Mouse (Mus musculus): Measurements from ENCODE around the gene Poc1a. TPM values are rescaled to one million over a fixed set of nuclear protein-coding genes. Genes with fewer than 3 reads are reported as not detected.

Gene Poc1a
- polyA plus RNA-seq, 1 experiment from 2014 or later, result 31.5 TPM

DNA sequence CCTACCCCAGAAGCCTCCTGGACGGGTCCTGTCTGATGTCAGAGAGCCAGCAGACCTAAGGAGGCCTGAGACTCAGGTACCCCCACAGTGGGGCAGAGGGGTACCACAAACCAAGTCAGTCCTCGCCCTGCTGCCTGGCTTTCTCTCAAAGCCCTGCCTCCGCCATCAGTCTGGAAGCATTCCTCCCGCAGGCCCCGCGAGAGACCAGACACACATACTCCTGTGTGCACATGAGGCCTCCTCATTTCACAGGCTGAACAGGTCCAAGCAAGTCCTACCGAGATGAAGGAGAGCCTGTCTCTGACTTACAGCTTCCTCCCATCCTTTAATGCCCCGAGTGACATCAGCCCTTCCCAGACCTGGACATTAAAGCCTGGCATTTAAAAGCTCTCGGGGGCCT, 97.9 kb downstream of the Poc1a start:
- H3K4me3 ChIP-seq (replicated peaks), result no peak overlapping the region
- H3K27ac ChIP-seq, result peak overlapping the region; percentile 8
- H3K9ac ChIP-seq (replicated peaks), result no peak overlapping the region
- no peaks in the 10 kb centered on the region for H3K9me3 ChIP-seq
- no peak overlapping the region for H3K4me2 ChIP-seq
- peaks cover 51% of the 10 kb centered on the region for H3K36me3 ChIP-seq
- 61% methylated on average over 9 of the region's 9 CpGs for WGBS
- peaks cover 39% of the 10 kb centered on the region for H3K4me1 ChIP-seq (replicated peaks)
- no peaks in the 10 kb centered on the region for H3K27me3 ChIP-seq
- no peak for ATAC-seq (ENCODE audit: insufficient number of reproducible peaks, insufficient read depth, low FRiP score, low TSS enrichment, low read depth)

DNA sequence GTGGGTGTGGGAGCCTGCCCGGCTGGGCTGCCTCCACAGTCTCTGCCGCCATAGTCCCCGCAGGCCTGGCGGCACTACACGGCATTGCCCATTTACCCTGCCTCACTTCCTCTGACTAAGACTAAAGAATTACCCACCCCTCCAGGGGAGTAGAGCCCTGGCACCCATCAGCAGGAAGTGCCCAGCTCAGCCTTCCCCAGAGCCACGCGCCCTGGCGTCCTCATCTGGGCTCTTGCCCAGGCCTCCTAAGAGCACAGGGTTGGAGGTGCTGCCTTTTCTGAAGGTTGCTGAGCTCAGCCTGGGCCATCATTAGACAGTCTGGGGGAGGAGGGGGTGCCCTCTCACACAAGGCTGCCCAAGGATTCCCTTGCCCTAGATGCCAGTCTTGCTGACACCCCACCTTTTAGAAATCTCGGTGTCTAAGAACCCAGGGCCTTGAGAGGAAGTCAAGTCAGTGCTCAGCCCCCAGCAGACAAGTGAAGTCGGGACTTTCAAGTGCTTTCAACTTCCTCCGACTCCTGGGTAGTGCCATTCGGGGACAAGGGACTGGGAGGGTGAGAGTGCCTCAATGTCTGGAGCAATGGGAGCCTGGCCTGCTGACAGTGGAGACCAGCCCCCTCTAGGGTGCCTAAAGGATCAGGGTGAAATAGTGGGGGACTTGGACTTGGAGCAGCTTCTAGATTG, 105.5 kb downstream of the Poc1a start:
- Histone ChIP-seq H3K4me1 (replicated peaks) (peaks cover 36% of the 10 kb centered on the region), H3K4me2 (no peak overlapping the region), H3K9ac (replicated peaks) (no peak overlapping the region), H3K4me3 (replicated peaks) (no peak overlapping the region), H3K27me3 (no peaks in the 10 kb centered on the region), H3K36me3 (no peaks in the 10 kb centered on the region), H3K9me3 (no peaks in the 10 kb centered on the region), H3K27ac (no peak overlapping the region)
- WGBS, result 86% methylated on average over 12 of the region's 12 CpGs
- no peak for ATAC-seq (ENCODE audit: insufficient number of reproducible peaks, insufficient read depth, low FRiP score, low TSS enrichment, low read depth)

DNA sequence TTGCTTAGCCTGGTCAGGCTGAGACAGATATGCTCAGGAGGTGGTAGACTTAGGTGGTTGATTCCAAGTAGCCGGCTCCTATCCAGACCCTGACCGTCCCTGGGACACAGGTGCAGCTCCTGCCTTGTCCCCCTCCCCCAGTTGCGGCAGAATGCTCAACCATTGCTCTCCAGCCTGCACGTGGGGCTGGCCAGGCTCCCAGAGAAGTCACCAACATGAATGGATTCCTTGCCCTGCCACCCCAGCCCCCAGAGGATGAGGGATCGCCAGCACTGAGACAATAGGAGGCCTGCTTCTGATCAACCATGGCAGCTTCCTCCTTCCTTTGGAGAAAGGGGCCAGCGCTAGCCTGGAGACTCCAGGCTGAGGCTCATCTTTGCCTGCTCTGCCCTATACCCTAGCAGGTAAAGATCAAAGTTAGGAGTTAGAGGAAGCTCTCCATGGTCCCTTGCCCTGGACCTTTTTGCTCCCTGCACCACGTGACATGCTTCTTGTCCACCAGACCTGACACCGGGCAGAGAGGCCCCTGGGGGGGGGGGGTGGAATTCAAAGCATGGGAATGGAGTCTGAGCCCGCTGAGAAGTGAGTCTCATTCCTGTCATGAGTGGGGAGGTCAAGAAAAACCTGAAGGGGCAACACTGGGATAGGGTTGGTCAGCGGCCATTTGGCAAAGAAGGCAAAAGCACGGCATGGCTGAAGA, 112.1 kb downstream of the Poc1a start:
- no peak overlapping the region for H3K4me3 ChIP-seq (replicated peaks)
- peaks cover 23% of the 10 kb centered on the region for H3K4me1 ChIP-seq (replicated peaks)
- no peak overlapping the region for H3K9ac ChIP-seq (replicated peaks)
- H3K27ac ChIP-seq, result no peak overlapping the region
- no peak for ATAC-seq (ENCODE audit: insufficient number of reproducible peaks, insufficient read depth, low FRiP score, low TSS enrichment, low read depth)
- no peaks in the 10 kb centered on the region for H3K36me3 ChIP-seq
- no peak overlapping the region for H3K4me2 ChIP-seq
- no peaks in the 10 kb centered on the region for H3K9me3 ChIP-seq
- WGBS, result 70% methylated on average over 11 of the region's 11 CpGs
- H3K27me3 ChIP-seq, result no peaks in the 10 kb centered on the region

DNA sequence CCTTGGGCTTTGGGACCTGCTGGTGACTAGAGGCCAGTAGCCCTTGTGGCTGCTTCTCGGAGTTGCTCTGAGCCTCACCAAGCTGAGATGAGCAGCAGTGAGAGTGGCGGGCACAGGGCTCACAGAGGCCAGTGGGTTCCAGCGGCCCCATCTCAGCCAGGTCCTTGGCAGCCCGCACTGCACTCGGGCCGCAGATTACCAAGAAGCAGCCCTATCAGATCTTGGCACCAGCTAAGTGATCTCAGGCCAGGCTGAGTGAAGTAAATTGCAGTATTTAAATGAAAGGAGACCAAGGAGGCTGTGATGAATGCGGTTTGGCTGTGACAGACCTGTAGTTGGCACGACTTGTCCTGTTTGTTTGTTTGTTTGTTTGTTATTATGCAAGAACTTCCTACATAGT, 112.7 kb downstream of the Poc1a start:
- H3K27me3 ChIP-seq, result no peaks in the 10 kb centered on the region
- no peak overlapping the region for H3K4me2 ChIP-seq
- no peak overlapping the region for H3K27ac ChIP-seq
- WGBS, result 92% methylated on average over 8 of the region's 8 CpGs
- H3K9me3 ChIP-seq, result no peaks in the 10 kb centered on the region
- H3K36me3 ChIP-seq, result no peaks in the 10 kb centered on the region
- H3K9ac ChIP-seq (replicated peaks), result no peak overlapping the region
- peaks cover 23% of the 10 kb centered on the region for H3K4me1 ChIP-seq (replicated peaks)
- H3K4me3 ChIP-seq (replicated peaks), result no peak overlapping the region
- ATAC-seq (ENCODE audit: insufficient number of reproducible peaks, insufficient read depth, low FRiP score, low TSS enrichment, low read depth), result no peak

DNA sequence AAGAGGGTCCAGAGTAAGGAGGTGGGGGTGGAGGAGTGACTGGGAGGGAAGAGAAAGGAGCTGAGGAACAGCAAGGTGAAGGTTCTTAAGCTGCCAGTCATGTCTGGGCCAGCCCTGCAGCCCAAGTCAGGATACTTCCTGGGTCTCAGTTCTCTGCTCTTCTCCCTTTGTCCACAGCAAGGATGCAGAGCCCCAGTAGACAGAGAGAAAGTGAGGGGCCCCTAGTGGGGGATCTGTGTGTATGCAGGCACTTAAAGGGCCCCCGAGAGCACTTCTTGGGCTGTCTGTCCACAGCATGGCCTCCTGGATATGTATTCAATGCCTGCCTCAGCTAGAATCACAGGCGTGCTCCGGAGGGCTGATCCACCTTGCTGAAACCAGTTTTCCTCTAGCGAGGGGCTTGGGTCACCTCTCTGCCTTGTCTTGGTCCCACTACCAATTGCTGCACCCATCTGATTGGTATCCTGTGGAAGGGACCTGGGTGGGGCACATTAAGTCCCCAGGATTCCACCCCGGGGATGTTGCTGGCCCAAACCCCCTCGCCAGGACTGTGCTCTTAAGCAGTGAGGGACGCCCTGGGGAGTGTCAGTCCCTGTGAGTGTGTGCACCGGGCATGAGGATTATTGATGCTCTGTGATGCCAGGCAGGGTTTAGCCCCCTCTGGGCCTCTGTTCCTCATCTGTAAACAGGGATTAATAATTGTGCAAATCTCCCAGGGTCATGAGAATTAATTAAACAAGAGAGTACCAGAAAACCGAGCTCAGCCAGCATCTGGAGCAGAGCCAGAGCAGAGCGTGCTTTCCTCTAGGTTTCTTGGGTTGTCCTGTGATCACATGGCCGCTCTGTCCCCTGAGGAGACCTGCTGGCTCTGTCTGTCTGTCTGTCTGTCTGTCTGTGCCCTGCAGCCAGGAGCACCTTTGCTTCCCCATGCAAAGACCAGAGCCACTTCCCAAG, 114.1 kb downstream of the Poc1a start:
- H3K27me3 ChIP-seq, result no peaks in the 10 kb centered on the region
- 57% methylated on average over 11 of the region's 11 CpGs for WGBS
- peak overlapping the region; percentile 37 for H3K9ac ChIP-seq (replicated peaks)
- H3K27ac ChIP-seq, result peak overlapping the region; percentile 4; the same call in 1 of the 2 replicates
- no peaks in the 10 kb centered on the region for H3K9me3 ChIP-seq
- ATAC-seq (ENCODE audit: insufficient number of reproducible peaks, insufficient read depth, low FRiP score, low TSS enrichment, low read depth), result no peak
- H3K4me2 ChIP-seq, result no peak overlapping the region
- no peak overlapping the region for H3K4me3 ChIP-seq (replicated peaks)
- H3K4me1 ChIP-seq (replicated peaks), result peaks cover 30% of the 10 kb centered on the region
- no peaks in the 10 kb centered on the region for H3K36me3 ChIP-seq

DNA sequence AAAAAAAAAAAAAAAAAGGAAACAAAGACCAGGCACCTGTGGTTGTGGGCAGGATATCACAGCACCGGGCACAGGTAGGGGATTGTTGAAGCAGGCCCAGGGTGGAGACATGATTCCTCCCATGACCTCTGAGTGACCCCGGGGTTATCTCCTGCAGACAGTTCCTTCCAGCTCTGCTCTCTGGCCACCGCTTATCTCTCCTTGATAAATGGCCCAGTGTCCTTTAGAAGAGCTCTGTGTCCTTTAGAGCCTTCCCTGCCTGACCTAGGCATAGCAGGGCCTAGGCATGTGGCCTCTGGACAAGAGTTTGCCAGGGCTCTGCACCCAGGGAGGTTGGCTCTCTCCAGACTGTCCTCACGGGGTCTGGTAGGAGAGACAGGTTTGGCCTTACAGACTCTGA, 116.9 kb downstream of the Poc1a start:
- H3K36me3 ChIP-seq, result no peaks in the 10 kb centered on the region
- no peaks in the 10 kb centered on the region for H3K9me3 ChIP-seq
- H3K4me1 ChIP-seq (replicated peaks), result peaks cover 21% of the 10 kb centered on the region
- WGBS, result 67% methylated on average over 4 of the region's 4 CpGs
- ATAC-seq (ENCODE audit: insufficient number of reproducible peaks, insufficient read depth, low FRiP score, low TSS enrichment, low read depth), result no peak
- H3K4me3 ChIP-seq (replicated peaks), result no peak overlapping the region
- no peaks in the 10 kb centered on the region for H3K27me3 ChIP-seq
- H3K4me2 ChIP-seq, result no peak overlapping the region
- H3K9ac ChIP-seq (replicated peaks), result no peak overlapping the region
- H3K27ac ChIP-seq, result no peak overlapping the region

DNA sequence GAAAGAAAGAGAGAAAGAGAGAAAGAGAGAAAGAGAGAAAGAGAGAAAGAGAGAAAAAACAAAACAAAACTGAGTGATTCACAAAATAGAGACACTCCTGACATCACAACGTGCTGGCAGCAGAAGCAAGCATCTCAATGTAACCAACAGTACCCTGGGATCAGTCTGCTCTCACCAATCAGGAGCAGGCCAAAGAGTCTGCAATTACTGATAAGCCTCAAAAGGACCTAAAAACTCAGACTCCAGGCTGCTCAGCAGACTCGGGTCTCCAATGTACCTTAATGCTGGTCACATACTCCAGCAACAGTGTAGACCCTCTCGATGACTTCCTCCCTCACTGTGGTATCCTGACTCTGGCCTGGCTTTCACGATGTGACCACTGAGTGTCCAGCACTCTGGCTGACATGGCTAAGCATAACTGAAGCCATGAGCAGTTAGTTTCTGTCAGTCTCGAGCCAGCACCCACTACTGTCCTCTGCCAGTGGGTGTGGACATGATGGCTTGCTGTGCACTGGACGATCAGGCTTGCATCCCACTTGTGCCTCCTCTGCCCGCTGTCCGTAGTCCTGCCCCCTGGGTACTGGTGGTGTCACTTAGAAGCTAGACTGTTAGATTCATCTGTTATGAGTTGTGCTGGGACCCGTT, 117.9 kb downstream of the Poc1a start:
- Histone ChIP-seq H3K4me3 (replicated peaks) (no peak overlapping the region), H3K27me3 (no peaks in the 10 kb centered on the region), H3K9me3 (no peaks in the 10 kb centered on the region), H3K4me1 (replicated peaks) (peaks cover 24% of the 10 kb centered on the region), H3K4me2 (no peak overlapping the region), H3K27ac (no peak overlapping the region), H3K36me3 (no peaks in the 10 kb centered on the region), H3K9ac (replicated peaks) (no peak overlapping the region)
- ATAC-seq (ENCODE audit: insufficient number of reproducible peaks, insufficient read depth, low FRiP score, low TSS enrichment, low read depth), result no peak
- 71% methylated on average over 9 of the region's 9 CpGs for WGBS

DNA sequence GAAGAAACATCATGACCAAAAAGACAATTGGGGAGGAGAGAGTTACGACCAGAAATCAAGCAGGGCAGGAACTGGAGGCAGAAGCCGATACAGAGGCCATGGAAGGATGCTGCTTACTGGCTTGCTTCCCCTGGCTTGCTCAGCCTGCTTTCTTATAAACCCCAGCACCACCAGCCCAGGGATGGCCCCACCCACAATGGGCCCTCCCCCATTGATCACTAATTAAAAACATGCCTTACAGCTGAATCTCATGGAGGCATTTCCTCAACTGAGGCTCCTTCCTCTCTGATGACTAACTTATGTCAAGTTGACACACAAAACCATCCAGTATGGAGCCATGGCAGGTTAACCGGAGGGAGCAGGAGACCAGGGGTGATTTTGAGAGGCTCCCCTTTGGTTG, 118.9 kb downstream of the Poc1a start:
- WGBS, result 60% methylated on average over 3 of the region's 3 CpGs
- Histone ChIP-seq H3K9me3 (no peaks in the 10 kb centered on the region), H3K4me3 (replicated peaks) (no peak overlapping the region), H3K4me1 (replicated peaks) (peaks cover 18% of the 10 kb centered on the region), H3K27ac (no peak overlapping the region), H3K9ac (replicated peaks) (no peak overlapping the region), H3K36me3 (no peaks in the 10 kb centered on the region), H3K27me3 (no peaks in the 10 kb centered on the region), H3K4me2 (no peak overlapping the region)
- ATAC-seq (ENCODE audit: insufficient number of reproducible peaks, insufficient read depth, low FRiP score, low TSS enrichment, low read depth), result no peak

Other genes starting within 250 kb of the Poc1a start
- gene Col6a4, start 184.3 kb upstream of the Poc1a start, polyA plus RNA-seq (2016; fragmentation: Nextera tagmentation; extraction: Ambion mirVana), result 0.25 and 0.35 TPM in 2 replicates
- gene Glyctk, start 122.9 kb upstream of the Poc1a start, polyA plus RNA-seq (2016; fragmentation: Nextera tagmentation; extraction: Ambion mirVana), result 2.8 and 3.1 TPM in 2 replicates
- gene Wdr82, start 110.1 kb upstream of the Poc1a start, polyA plus RNA-seq (2016; fragmentation: Nextera tagmentation; extraction: Ambion mirVana), result 30.1 and 31.3 TPM in 2 replicates
- 60.4 and 60.7 TPM in 2 replicates for gene Ppm1m, start 81.3 kb upstream of the Poc1a start, polyA plus RNA-seq (2016; fragmentation: Nextera tagmentation; extraction: Ambion mirVana)
- gene Twf2, start 78.0 kb upstream of the Poc1a start, polyA plus RNA-seq (2016; fragmentation: Nextera tagmentation; extraction: Ambion mirVana), result 62.1 and 69.8 TPM in 2 replicates
- gene Tlr9, start 58.5 kb upstream of the Poc1a start, polyA plus RNA-seq (2016; fragmentation: Nextera tagmentation; extraction: Ambion mirVana), result not detected in 2 replicates
- gene Alas1, start 32.4 kb upstream of the Poc1a start, polyA plus RNA-seq (2016; fragmentation: Nextera tagmentation; extraction: Ambion mirVana), result 89.3 and 95.0 TPM in 2 replicates
- 53.7 and 58.9 TPM in 2 replicates for gene Dusp7, start 87.6 kb downstream of the Poc1a start, polyA plus RNA-seq (2016; fragmentation: Nextera tagmentation; extraction: Ambion mirVana)
- gene Rpl29, start 148.4 kb downstream of the Poc1a start, polyA plus RNA-seq (2016; fragmentation: Nextera tagmentation; extraction: Ambion mirVana), result 938 and 976 TPM in 2 replicates
- 45.0 and 51.1 TPM in 2 replicates for gene Acy1, start 157.3 kb downstream of the Poc1a start, polyA plus RNA-seq (2016; fragmentation: Nextera tagmentation; extraction: Ambion mirVana)
- gene Abhd14b, start 166.4 kb downstream of the Poc1a start, polyA plus RNA-seq (2016; fragmentation: Nextera tagmentation; extraction: Ambion mirVana), result 10.6 and 16.1 TPM in 2 replicates
- 56.0 and 57.8 TPM in 2 replicates for gene Abhd14a, start 166.6 kb downstream of the Poc1a start, polyA plus RNA-seq (2016; fragmentation: Nextera tagmentation; extraction: Ambion mirVana)
- gene Pcbp4, start 172.2 kb downstream of the Poc1a start, polyA plus RNA-seq (2016; fragmentation: Nextera tagmentation; extraction: Ambion mirVana), result 172 and 176 TPM in 2 replicates
- gene Gpr62, start 184.9 kb downstream of the Poc1a start, polyA plus RNA-seq (2016; fragmentation: Nextera tagmentation; extraction: Ambion mirVana), result 0.65 and 0.90 TPM in 2 replicates
- 59.0 and 61.1 TPM in 2 replicates for gene Rrp9, start 194.9 kb downstream of the Poc1a start, polyA plus RNA-seq (2016; fragmentation: Nextera tagmentation; extraction: Ambion mirVana)
- gene Parp3, start 195.9 kb downstream of the Poc1a start, polyA plus RNA-seq (2016; fragmentation: Nextera tagmentation; extraction: Ambion mirVana), result 2.8 and 3.5 TPM in 2 replicates
- gene Iqcf1, start 218.9 kb downstream of the Poc1a start, polyA plus RNA-seq (2016; fragmentation: Nextera tagmentation; extraction: Ambion mirVana), result not detected in 2 replicates
- gene Iqcf5, start 233.5 kb downstream of the Poc1a start, polyA plus RNA-seq (2016; fragmentation: Nextera tagmentation; extraction: Ambion mirVana), result not detected in 2 replicates